Mouse (Mus musculus) heart, adult 2 months (tissue): ENCODE data around the gene Hsf2.

Source experiments
- CTCF ChIP-seq: fragments of 200-600 bp; IDR thresholded peaks from 2 replicates; pipeline ENCODE4 v1.8.1; 2022; ENCODE audit warnings: antibody characterized with exemption, mild to moderate bottlenecking, moderate library complexity
- EP300 ChIP-seq: fragments of 200-500 bp; IDR thresholded peaks from 2 replicates; pipeline ENCODE4 v1.6.1; 2011; ENCODE audit warnings: low read depth, low read length, control low read depth; ENCODE audit not compliant: insufficient read depth

DNA sequence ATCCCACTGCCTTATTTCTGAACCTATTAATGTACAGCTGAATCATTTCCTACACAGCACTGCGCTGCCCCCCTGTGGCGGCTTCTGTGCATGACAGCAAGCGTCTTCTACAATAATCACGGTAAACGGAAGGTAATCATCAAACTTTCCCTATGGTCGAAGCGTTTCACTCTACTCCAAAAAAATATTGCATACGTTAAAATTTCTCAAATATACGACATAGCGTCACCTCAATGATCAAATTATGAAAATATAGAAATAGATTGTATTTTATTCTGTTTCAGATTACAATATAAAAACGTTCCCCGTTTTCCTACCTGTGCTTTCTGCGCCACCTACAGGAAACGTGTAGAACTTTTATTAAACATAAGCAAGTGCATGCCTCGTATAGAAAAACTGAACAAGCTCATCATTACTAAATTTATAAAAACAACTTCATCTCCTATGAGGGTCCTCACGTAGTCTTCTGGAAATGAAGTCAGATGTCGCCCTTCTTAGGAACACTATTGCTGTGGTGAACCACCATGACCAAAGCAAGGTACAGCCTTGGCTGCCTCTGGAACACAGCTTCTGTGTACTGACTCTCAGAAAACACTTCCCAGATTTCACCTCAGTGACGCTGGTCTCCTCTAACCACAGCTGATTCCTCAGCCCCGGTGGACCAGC lies 38.0 kb upstream of the Hsf2 start:
- TF ChIP-seq CTCF (peak; percentile 81), EP300 (0 out of 2 replicates have a peak, but pooled peaks have one; percentile 17)
